Mouse (Mus musculus): ENCODE results near the gene Lemd1. TPM values are rescaled to one million over a fixed set of nuclear protein-coding genes. Genes with fewer than 3 reads are reported as not detected.

Lemd1 gene
- polyA plus RNA-seq, 1 experiment from 2014 or later: 16.2 TPM

GRCm38 (mm10) chr1:132287991-132288451 is 96.8 kb downstream of the Lemd1 start:
- Histone ChIP-seq H3K4me1 (peaks cover 54% of the 10 kb centered on the region), H3K9ac (replicated peaks) (no peak overlapping the region), H3K27me3 (no peaks in the 10 kb centered on the region), H3K36me3 (no peaks in the 10 kb centered on the region), H3K9me3 (no peaks in the 10 kb centered on the region), H3K27ac (replicated peaks) (peak overlapping the region; percentile 53), H3K4me3 (no peak overlapping the region), H3K4me2 (replicated peaks) (no peak overlapping the region)
- no peak for ATAC-seq (replicated peaks)
- 5% methylated on average over 11 of the region's 11 CpGs for WGBS

- no peaks in the 10 kb centered on the region for H3K36me3 ChIP-seq
- 61% methylated on average over 6 of the region's 6 CpGs for WGBS
- no peak overlapping the region for H3K9ac ChIP-seq (replicated peaks)
- no peaks in the 10 kb centered on the region for H3K9me3 ChIP-seq
- peaks cover 58% of the 10 kb centered on the region for H3K4me1 ChIP-seq
- H3K4me2 ChIP-seq (replicated peaks): no peak overlapping the region
- H3K27me3 ChIP-seq: no peaks in the 10 kb centered on the region
- no peak overlapping the region for H3K4me3 ChIP-seq
- H3K27ac ChIP-seq (replicated peaks): no peak overlapping the region
- no peak for ATAC-seq (replicated peaks)
These were observed 98.7 kb downstream of the Lemd1 start for GRCm38 (mm10) chr1:132289965-132290364.

- peak overlapping the region; percentile 75 for H3K27ac ChIP-seq (replicated peaks)
- no peak overlapping the region for H3K9ac ChIP-seq (replicated peaks)
- no peak overlapping the region for H3K4me2 ChIP-seq (replicated peaks)
- H3K27me3 ChIP-seq: no peaks in the 10 kb centered on the region
- WGBS: 22% methylated on average over 11 of the region's 11 CpGs
- peak; percentile 49 for ATAC-seq (replicated peaks)
- H3K9me3 ChIP-seq: no peaks in the 10 kb centered on the region
- H3K4me3 ChIP-seq: no peak overlapping the region
- H3K4me1 ChIP-seq: peaks cover 64% of the 10 kb centered on the region
- H3K36me3 ChIP-seq: no peaks in the 10 kb centered on the region
These were observed 99.9 kb downstream of the Lemd1 start for GRCm38 (mm10) chr1:132290921-132291675.

- Histone ChIP-seq H3K4me1 (peaks cover 68% of the 10 kb centered on the region), H3K27me3 (no peaks in the 10 kb centered on the region), H3K4me3 (no peak overlapping the region), H3K27ac (replicated peaks) (peak overlapping the region; percentile 75), H3K9ac (replicated peaks) (no peak overlapping the region), H3K4me2 (replicated peaks) (no peak overlapping the region), H3K36me3 (no peaks in the 10 kb centered on the region), H3K9me3 (no peaks in the 10 kb centered on the region)
- peak; percentile 32 for ATAC-seq (replicated peaks)
- 23% methylated on average over 4 of the region's 4 CpGs for WGBS
These were observed 100.5 kb downstream of the Lemd1 start for GRCm38 (mm10) chr1:132291706-132292105.

- 0 out of 2 replicates have a peak, but pooled peaks have one; percentile 18 for ATAC-seq (replicated peaks)
- Histone ChIP-seq H3K4me1 (peaks cover 65% of the 10 kb centered on the region), H3K9me3 (no peaks in the 10 kb centered on the region), H3K4me3 (no peak overlapping the region), H3K27ac (replicated peaks) (peak overlapping the region; percentile 75), H3K36me3 (no peaks in the 10 kb centered on the region), H3K27me3 (no peaks in the 10 kb centered on the region), H3K9ac (replicated peaks) (no peak overlapping the region), H3K4me2 (replicated peaks) (no peak overlapping the region)
- 19% methylated on average over 21 of the region's 21 CpGs for WGBS
These were observed 101.3 kb downstream of the Lemd1 start for GRCm38 (mm10) chr1:132292318-132293129.

GRCm38 (mm10) chr1:132295506-132295905 is 104.3 kb downstream of the Lemd1 start:
- H3K36me3 ChIP-seq: no peaks in the 10 kb centered on the region
- WGBS: 65% methylated on average over 7 of the region's 7 CpGs
- peaks cover 53% of the 10 kb centered on the region for H3K4me1 ChIP-seq
- no peak for ATAC-seq (replicated peaks)
- H3K27ac ChIP-seq (replicated peaks): 0 out of 2 replicates have a peak overlapping the region, but pooled peaks have one; percentile 23
- H3K27me3 ChIP-seq: 0 out of 2 replicates have a peak, but pooled peaks cover 3% of the 10 kb centered on the region
- H3K4me3 ChIP-seq: no peak overlapping the region
- H3K9me3 ChIP-seq: no peaks in the 10 kb centered on the region
- no peak overlapping the region for H3K9ac ChIP-seq (replicated peaks)
- H3K4me2 ChIP-seq (replicated peaks): no peak overlapping the region

GRCm38 (mm10) chr1:132296051-132296450 is 104.8 kb downstream of the Lemd1 start:
- H3K27me3 ChIP-seq: 0 out of 2 replicates have a peak, but pooled peaks cover 3% of the 10 kb centered on the region
- WGBS: 55% methylated on average over 3 of the region's 3 CpGs
- no peaks in the 10 kb centered on the region for H3K36me3 ChIP-seq
- no peak overlapping the region for H3K9ac ChIP-seq (replicated peaks)
- ATAC-seq (replicated peaks): no peak
- 0 out of 2 replicates have a peak overlapping the region, but pooled peaks have one; percentile 23 for H3K27ac ChIP-seq (replicated peaks)
- H3K4me2 ChIP-seq (replicated peaks): no peak overlapping the region
- no peak overlapping the region for H3K4me3 ChIP-seq
- H3K9me3 ChIP-seq: no peaks in the 10 kb centered on the region
- peaks cover 47% of the 10 kb centered on the region for H3K4me1 ChIP-seq

GRCm38 (mm10) chr1:132298425-132298800 is 107.2 kb downstream of the Lemd1 start, which contains the start of gene Klhdc8a:
TSS of gene Klhdc8a (plus strand) at chr1:132298626.
- Histone ChIP-seq H3K27ac (replicated peaks) (peak within 1 kb of the TSS; percentile 47), H3K4me3 (peak within 1 kb of the TSS; percentile 54), H3K36me3 (no peaks in the 10 kb centered on the region), H3K9ac (replicated peaks) (peak within 1 kb of the TSS; percentile 67), H3K4me2 (replicated peaks) (peak within 1 kb of the TSS; percentile 68), H3K27me3 (0 out of 2 replicates have a peak, but pooled peaks cover 3% of the 10 kb centered on the region), H3K9me3 (no peaks in the 10 kb centered on the region), H3K4me1 (peaks cover 25% of the 10 kb centered on the region)
- WGBS: under 1% methylated on average over 28 of the region's 28 CpGs
- ATAC-seq (replicated peaks): peak; percentile 66

GRCm38 (mm10) chr1:132298801-132299464 is 107.7 kb downstream of the Lemd1 start:
- WGBS: under 1% methylated on average over 70 of the region's 71 CpGs
- Histone ChIP-seq H3K4me3 (peak overlapping the region; percentile 54), H3K36me3 (no peaks in the 10 kb centered on the region), H3K9ac (replicated peaks) (peak overlapping the region; percentile 67), H3K27ac (replicated peaks) (peak overlapping the region; percentile 47), H3K4me1 (peaks cover 25% of the 10 kb centered on the region), H3K9me3 (no peaks in the 10 kb centered on the region), H3K4me2 (replicated peaks) (peak overlapping the region; percentile 68), H3K27me3 (0 out of 2 replicates have a peak, but pooled peaks cover 3% of the 10 kb centered on the region)
- ATAC-seq (replicated peaks): peak; percentile 71

GRCm38 (mm10) chr1:132299744-132300143 is 108.5 kb downstream of the Lemd1 start:
- Histone ChIP-seq H3K9ac (replicated peaks) (no peak overlapping the region; the same call in 1 of the 2 replicates), H3K4me2 (replicated peaks) (peak overlapping the region; percentile 68), H3K4me3 (peak overlapping the region; percentile 54; the same call in 1 of the 2 replicates), H3K27ac (replicated peaks) (no peak overlapping the region), H3K36me3 (no peaks in the 10 kb centered on the region), H3K4me1 (peaks cover 25% of the 10 kb centered on the region), H3K9me3 (no peaks in the 10 kb centered on the region), H3K27me3 (peaks cover 5% of the 10 kb centered on the region; the same call in 1 of the 2 replicates)
- WGBS: 85% methylated on average over 5 of the region's 5 CpGs
- no peak for ATAC-seq (replicated peaks)

- no peak for ATAC-seq (replicated peaks)
- no peak overlapping the region for H3K9ac ChIP-seq (replicated peaks)
- H3K4me3 ChIP-seq: no peak overlapping the region
- H3K9me3 ChIP-seq: no peaks in the 10 kb centered on the region
- peaks cover 17% of the 10 kb centered on the region for H3K4me1 ChIP-seq
- H3K4me2 ChIP-seq (replicated peaks): no peak overlapping the region
- 78% methylated on average over 5 of the region's 5 CpGs for WGBS
- H3K27me3 ChIP-seq: peaks cover 6% of the 10 kb centered on the region; the same call in 1 of the 2 replicates
- no peaks in the 10 kb centered on the region for H3K36me3 ChIP-seq
- no peak overlapping the region for H3K27ac ChIP-seq (replicated peaks)
These were observed 110.0 kb downstream of the Lemd1 start for GRCm38 (mm10) chr1:132301242-132301641.
